In the genomic region with DNA sequence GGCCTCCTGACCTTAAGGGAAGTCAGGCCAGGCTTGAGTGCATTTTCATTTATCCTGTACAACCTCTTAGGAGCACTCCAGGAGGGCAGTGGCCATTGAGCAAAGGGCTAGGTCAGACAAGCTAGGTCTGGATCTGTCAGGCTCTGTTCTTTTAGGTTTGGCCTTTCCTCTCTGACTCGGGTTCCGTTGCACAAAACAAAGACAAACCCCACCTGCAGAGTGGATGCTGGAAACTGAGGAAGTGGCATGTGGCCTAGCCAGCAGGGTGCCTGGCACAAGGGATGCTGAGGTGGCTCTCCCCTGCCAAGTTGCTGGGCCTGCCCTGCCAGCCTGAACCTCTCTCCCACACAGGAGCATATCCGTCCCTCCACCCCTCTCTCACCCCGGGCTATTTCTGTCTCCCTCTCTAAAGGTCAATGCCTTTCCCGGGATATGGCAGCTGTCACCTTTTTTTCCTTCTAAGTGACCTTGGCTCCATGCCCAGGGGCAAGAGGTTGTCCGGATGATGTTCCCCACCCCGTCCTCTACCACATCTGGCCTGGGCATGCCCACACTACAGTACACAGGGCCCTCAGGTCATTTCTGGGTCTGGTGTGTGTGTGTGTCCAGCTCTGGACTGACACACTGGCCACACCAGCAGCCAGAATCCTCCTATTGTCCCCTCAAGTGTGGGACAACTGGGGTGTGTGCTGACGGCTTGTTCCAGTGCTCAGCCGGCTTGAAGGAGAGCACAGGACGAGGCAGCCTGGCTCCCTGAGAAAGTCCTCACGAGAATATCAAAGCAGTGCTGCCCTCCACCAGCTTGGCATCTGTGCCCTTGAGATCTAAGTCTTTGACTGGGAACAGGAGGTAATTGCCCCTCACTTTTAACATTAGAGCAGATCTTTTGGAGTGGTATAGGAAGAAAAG, we compare ENCODE assay signal across 8 mouse cellular contexts.
A peak's percentile ranks its signal among the peaks of the same experiment; 100 is the strongest.
DNase-seq lines count a peak whose midpoint lies in the region; ATAC-seq and TF ChIP-seq lines count a peak whose summit lies in the region.

No protein-coding gene starts in this region.

- peak overlapping the region; percentile 47 for H3K9ac ChIP-seq in forebrain, embryonic 13.5 days
- no peak overlapping the region for H3K9ac ChIP-seq in limb, embryonic 15.5 days
- H3K9ac ChIP-seq in stomach, embryonic 16.5 days (ENCODE audit: low read length), result 0 out of 2 replicates have a peak overlapping the region, but pooled peaks have one; percentile 8

- H3K79me3 ChIP-seq in C2C12 (ENCODE audit: low read depth), result no peaks in the 10 kb centered on the region

- no peak for ATAC-seq in forebrain, embryonic 13.5 days
- ATAC-seq in limb, embryonic 15.5 days (ENCODE audit: insufficient number of reproducible peaks, low FRiP score, low TSS enrichment, low read depth), result no peak
- peak; percentile 29; the same call in 1 of the 2 replicates for ATAC-seq in stomach, embryonic 16.5 days (ENCODE audit: insufficient read depth, low FRiP score)

- DNase-seq in adrenal gland, postnatal 25 days, result peak; percentile 84
- no peak for DNase-seq in hindbrain, embryonic 10.5 days (ENCODE audit: low spot score)
- DNase-seq in B cell, adult 2 months, result no peak
- DNase-seq in layer of hippocampus, postnatal 14 days (ENCODE audit: low spot score in 2 of 2), result no peak

- no peaks in the 10 kb centered on the region for H3K79me2 ChIP-seq in C2C12 (ENCODE audit: control insufficient read depth, insufficient read depth)

- 27% methylated on average over 11 of the region's 11 CpGs for WGBS in forebrain, embryonic 13.5 days
- 29% methylated on average over 11 of the region's 11 CpGs for WGBS in hindbrain, embryonic 10.5 days
- 35% methylated on average over 11 of the region's 11 CpGs for WGBS in limb, embryonic 15.5 days
- 58% methylated on average over 11 of the region's 11 CpGs for WGBS in stomach, embryonic 16.5 days

- no peak overlapping the region for H3K4me3 ChIP-seq in C2C12 (ENCODE audit: insufficient read depth, poor library complexity, severe bottlenecking)
- H3K4me3 ChIP-seq in forebrain, embryonic 13.5 days, result no peak overlapping the region
- H3K4me3 ChIP-seq in hindbrain, embryonic 10.5 days, result 0 out of 2 replicates have a peak overlapping the region, but pooled peaks have one; percentile 20
- no peak overlapping the region for H3K4me3 ChIP-seq in limb, embryonic 15.5 days
- no peak overlapping the region for H3K4me3 ChIP-seq in stomach, embryonic 16.5 days (replicated peaks; ENCODE audit: low read length)

- no peaks in the 10 kb centered on the region for H3K36me3 ChIP-seq in C2C12 (ENCODE audit: control insufficient read depth, insufficient read depth)
- no peaks in the 10 kb centered on the region for H3K36me3 ChIP-seq in forebrain, embryonic 13.5 days (ENCODE audit: poor library complexity, severe bottlenecking)
- H3K36me3 ChIP-seq in hindbrain, embryonic 10.5 days, result no peaks in the 10 kb centered on the region
- H3K36me3 ChIP-seq in limb, embryonic 15.5 days, result no peaks in the 10 kb centered on the region
- no peaks in the 10 kb centered on the region for H3K36me3 ChIP-seq in stomach, embryonic 16.5 days (ENCODE audit: control insufficient read depth, insufficient read depth, low read length)

- H3K4me2 ChIP-seq in forebrain, embryonic 13.5 days, result peak overlapping the region; percentile 35
- no peak overlapping the region for H3K4me2 ChIP-seq in limb, embryonic 15.5 days
- no peak overlapping the region for H3K4me2 ChIP-seq in stomach, embryonic 16.5 days (ENCODE audit: low read depth, low read length)

- peaks cover 72% of the 10 kb centered on the region for H3K4me1 ChIP-seq in forebrain, embryonic 13.5 days
- peaks cover 70% of the 10 kb centered on the region for H3K4me1 ChIP-seq in hindbrain, embryonic 10.5 days (replicated peaks)
- peaks cover 33% of the 10 kb centered on the region for H3K4me1 ChIP-seq in limb, embryonic 15.5 days
- H3K4me1 ChIP-seq in stomach, embryonic 16.5 days (ENCODE audit: control insufficient read depth, insufficient read depth, low read length), result peaks cover 20% of the 10 kb centered on the region

- no peaks in the 10 kb centered on the region for H3K27me3 ChIP-seq in C2C12 (ENCODE audit: control insufficient read depth, insufficient read depth, insufficient read length)
- no peaks in the 10 kb centered on the region for H3K27me3 ChIP-seq in forebrain, embryonic 13.5 days
- H3K27me3 ChIP-seq in hindbrain, embryonic 10.5 days (ENCODE audit: insufficient read depth, poor library complexity, severe bottlenecking), result peaks cover 15% of the 10 kb centered on the region; the same call in 1 of the 2 replicates
- H3K27me3 ChIP-seq in limb, embryonic 15.5 days, result no peaks in the 10 kb centered on the region
- H3K27me3 ChIP-seq in stomach, embryonic 16.5 days (ENCODE audit: control insufficient read depth, insufficient read depth, low read length), result no peaks in the 10 kb centered on the region

- peak overlapping the region; percentile 20 for H3ac ChIP-seq in C2C12 (ENCODE audit: control insufficient read depth, insufficient read length, low read depth)

- TF ChIP-seq CTCF in C2C12 (IDR thresholded peaks at IDR 0.05; ENCODE audit: control insufficient read depth, insufficient read depth, insufficient read length), result no peak

- peak overlapping the region; percentile 97 for H3K27ac ChIP-seq in forebrain, embryonic 13.5 days
- peak overlapping the region; percentile 85 for H3K27ac ChIP-seq in hindbrain, embryonic 10.5 days
- H3K27ac ChIP-seq in limb, embryonic 15.5 days, result peak overlapping the region; percentile 57
- H3K27ac ChIP-seq in stomach, embryonic 16.5 days (ENCODE audit: low read length), result peak overlapping the region; percentile 49

- H3K9me3 ChIP-seq in forebrain, embryonic 13.5 days (replicated peaks), result no peaks in the 10 kb centered on the region
- no peaks in the 10 kb centered on the region for H3K9me3 ChIP-seq in hindbrain, embryonic 10.5 days
- no peaks in the 10 kb centered on the region for H3K9me3 ChIP-seq in limb, embryonic 15.5 days
- H3K9me3 ChIP-seq in stomach, embryonic 16.5 days (replicated peaks; ENCODE audit: control insufficient read depth, low read length), result no peaks in the 10 kb centered on the region

TF ChIP-seq in C2C12, 6 proteins besides CTCF, POLR2A, EP300 and RAD21:
- TF ChIP-seq USF1 (IDR thresholded peaks at IDR 0.05; ENCODE audit: low read depth) (no peak), MYOD1 (IDR thresholded peaks at IDR 0.05; ENCODE audit: control insufficient read depth, insufficient read length, low read depth) (no peak), MAX (IDR thresholded peaks at IDR 0.05) (no peak), FOSL1 (IDR thresholded peaks at IDR 0.05; ENCODE audit: insufficient read depth, low read length, poor library complexity, severe bottlenecking) (no peak), CEBPB (IDR thresholded peaks at IDR 0.05; ENCODE audit: low read depth) (no peak), MYOG (IDR thresholded peaks at IDR 0.05; ENCODE audit: control insufficient read depth, extremely low read depth, insufficient read length) (no peak)
